Mouse (Mus musculus) C2C12 (cell line): Measurements from ENCODE around the gene Wdr66. TPM values are rescaled to one million over a fixed set of nuclear protein-coding genes. Genes with fewer than 3 reads are reported as not detected.

Experiments
- H3K27me3 ChIP-seq: one replicate; pipeline ENCODE4 v1.6.1; 2011; ENCODE audit not compliant: control insufficient read depth, insufficient read depth, insufficient read length
- H3K36me3 ChIP-seq: one replicate; pipeline ENCODE4 v1.6.1; 2011; ENCODE audit not compliant: control insufficient read depth, insufficient read depth
- H3K4me3 ChIP-seq: one replicate; pipeline ENCODE4 v1.5.1; 2011; ENCODE audit warnings: mild to moderate bottlenecking, control low read depth; ENCODE audit not compliant: poor library complexity, insufficient read depth, severe bottlenecking
- H3K79me2 ChIP-seq: one replicate; pipeline ENCODE4 v1.6.1; 2011; ENCODE audit not compliant: control insufficient read depth, insufficient read depth
- H3K79me3 ChIP-seq: one replicate; pipeline ENCODE4 v1.6.1; 2011; ENCODE audit warnings: low read depth, control low read depth
- H3ac ChIP-seq: one replicate; pipeline ENCODE3; 2011; ENCODE audit warnings: low read depth; ENCODE audit not compliant: control insufficient read depth, insufficient read length
- CEBPB ChIP-seq: IDR thresholded peaks from one replicate; pipeline ENCODE4 v1.6.1; 2011; ENCODE audit warnings: low read depth, mild to moderate bottlenecking, control low read depth, moderate library complexity
- CTCF ChIP-seq: IDR thresholded peaks from one replicate; pipeline ENCODE4 v1.5.1; 2011; ENCODE audit not compliant: control insufficient read depth, insufficient read depth, insufficient read length
- FOSL1 ChIP-seq: IDR thresholded peaks from one replicate; pipeline ENCODE4 v1.8.0; 2011; ENCODE audit warnings: mild to moderate bottlenecking, low read length; ENCODE audit not compliant: poor library complexity, insufficient read depth, severe bottlenecking
- MAX ChIP-seq: IDR thresholded peaks from one replicate; pipeline ENCODE4 v1.6.1; 2011; ENCODE audit warnings: mild to moderate bottlenecking, control low read depth
- MYOD1 ChIP-seq: IDR thresholded peaks from one replicate; pipeline ENCODE4 v1.6.1; 2011; ENCODE audit warnings: low read depth; ENCODE audit not compliant: control insufficient read depth, insufficient read length
- MYOG ChIP-seq: IDR thresholded peaks from one replicate; pipeline ENCODE4 v1.6.1; 2011; ENCODE audit not compliant: control insufficient read depth, insufficient read length; ENCODE audit errors: extremely low read depth
- USF1 ChIP-seq: IDR thresholded peaks from one replicate; pipeline ENCODE4 v1.6.1; 2011; ENCODE audit warnings: low read depth, mild to moderate bottlenecking, control low read depth, moderate library complexity
- polyA plus RNA-seq: library from polyadenylated mRNA; unstranded; fragments of >200 nt; fragmentation: generic; extraction: Trizol; gene quantifications from one replicate; pipeline ENCODE4 v1.2.1, GENCODE M21; 2012; ENCODE audit warnings: missing spikeins

Gene Wdr66
- polyA plus RNA-seq, 1 experiment = 0.13 TPM

- no peaks in the 10 kb centered on the region for H3K79me2 ChIP-seq
- H3K4me3 ChIP-seq = no peak overlapping the region
- no peaks in the 10 kb centered on the region for H3K27me3 ChIP-seq
- H3K79me3 ChIP-seq = no peaks in the 10 kb centered on the region
- H3ac ChIP-seq = no peak overlapping the region
- H3K36me3 ChIP-seq = no peaks in the 10 kb centered on the region
- TF ChIP-seq MYOG = no peak
- no peak for TF ChIP-seq MYOD1
- no peak for TF ChIP-seq MAX
- TF ChIP-seq CTCF = no peak
- no peak for TF ChIP-seq CEBPB
- no peak for TF ChIP-seq USF1
- no peak for TF ChIP-seq FOSL1
Observed at GRCm38 (mm10) chr5:123266909-123267308, 15.0 kb downstream of the Wdr66 start.

GRCm38 (mm10) chr5:123268477-123269474, 16.9 kb downstream of the Wdr66 start:
- Histone ChIP-seq H3K4me3 (no peak overlapping the region), H3K27me3 (no peaks in the 10 kb centered on the region), H3ac (no peak overlapping the region), H3K36me3 (no peaks in the 10 kb centered on the region), H3K79me2 (no peaks in the 10 kb centered on the region), H3K79me3 (no peaks in the 10 kb centered on the region)
- no peak for TF ChIP-seq CEBPB
- no peak for TF ChIP-seq FOSL1
- no peak for TF ChIP-seq USF1
- TF ChIP-seq MYOD1 = no peak
- TF ChIP-seq MAX = no peak
- TF ChIP-seq CTCF = no peak
- TF ChIP-seq MYOG = no peak

GRCm38 (mm10) chr5:123270917-123271316, 19.0 kb downstream of the Wdr66 start:
- H3K36me3 ChIP-seq = no peaks in the 10 kb centered on the region
- no peak overlapping the region for H3K4me3 ChIP-seq
- no peak overlapping the region for H3ac ChIP-seq
- TF ChIP-seq MYOG (no peak), CTCF (no peak), FOSL1 (no peak), MYOD1 (no peak), MAX (no peak), CEBPB (no peak), USF1 (no peak)
- no peaks in the 10 kb centered on the region for H3K79me3 ChIP-seq
- H3K27me3 ChIP-seq = no peaks in the 10 kb centered on the region
- no peaks in the 10 kb centered on the region for H3K79me2 ChIP-seq

GRCm38 (mm10) chr5:123272927-123273326, 21.0 kb downstream of the Wdr66 start:
- TF ChIP-seq USF1 (no peak), MYOG (no peak), CTCF (no peak)
- H3ac ChIP-seq = no peak overlapping the region
- no peaks in the 10 kb centered on the region for H3K79me2 ChIP-seq
- no peak overlapping the region for H3K4me3 ChIP-seq
- no peaks in the 10 kb centered on the region for H3K27me3 ChIP-seq
- no peaks in the 10 kb centered on the region for H3K79me3 ChIP-seq
- no peaks in the 10 kb centered on the region for H3K36me3 ChIP-seq

GRCm38 (mm10) chr5:123276636-123277341, 24.9 kb downstream of the Wdr66 start:
- H3K79me2 ChIP-seq = no peaks in the 10 kb centered on the region
- TF ChIP-seq CTCF = no peak
- no peak for TF ChIP-seq USF1
- TF ChIP-seq FOSL1 = no peak
- TF ChIP-seq MYOG = no peak
- no peak for TF ChIP-seq MYOD1
- TF ChIP-seq MAX = no peak
- no peak for TF ChIP-seq CEBPB
- no peaks in the 10 kb centered on the region for H3K36me3 ChIP-seq
- no peak overlapping the region for H3ac ChIP-seq
- no peaks in the 10 kb centered on the region for H3K27me3 ChIP-seq
- no peak overlapping the region for H3K4me3 ChIP-seq
- no peaks in the 10 kb centered on the region for H3K79me3 ChIP-seq
